Mouse (Mus musculus) spleen, adult 18-20 months (tissue): ENCODE results near the gene Sarnp.

Experiments used
- DNase-seq, 2 experiments: peaks; one replicate each; pipeline ENCODE4 v3.0.0; 2022; ENCODE audit warnings: mixed read lengths in 2 of 2

Sarnp gene

DNA sequence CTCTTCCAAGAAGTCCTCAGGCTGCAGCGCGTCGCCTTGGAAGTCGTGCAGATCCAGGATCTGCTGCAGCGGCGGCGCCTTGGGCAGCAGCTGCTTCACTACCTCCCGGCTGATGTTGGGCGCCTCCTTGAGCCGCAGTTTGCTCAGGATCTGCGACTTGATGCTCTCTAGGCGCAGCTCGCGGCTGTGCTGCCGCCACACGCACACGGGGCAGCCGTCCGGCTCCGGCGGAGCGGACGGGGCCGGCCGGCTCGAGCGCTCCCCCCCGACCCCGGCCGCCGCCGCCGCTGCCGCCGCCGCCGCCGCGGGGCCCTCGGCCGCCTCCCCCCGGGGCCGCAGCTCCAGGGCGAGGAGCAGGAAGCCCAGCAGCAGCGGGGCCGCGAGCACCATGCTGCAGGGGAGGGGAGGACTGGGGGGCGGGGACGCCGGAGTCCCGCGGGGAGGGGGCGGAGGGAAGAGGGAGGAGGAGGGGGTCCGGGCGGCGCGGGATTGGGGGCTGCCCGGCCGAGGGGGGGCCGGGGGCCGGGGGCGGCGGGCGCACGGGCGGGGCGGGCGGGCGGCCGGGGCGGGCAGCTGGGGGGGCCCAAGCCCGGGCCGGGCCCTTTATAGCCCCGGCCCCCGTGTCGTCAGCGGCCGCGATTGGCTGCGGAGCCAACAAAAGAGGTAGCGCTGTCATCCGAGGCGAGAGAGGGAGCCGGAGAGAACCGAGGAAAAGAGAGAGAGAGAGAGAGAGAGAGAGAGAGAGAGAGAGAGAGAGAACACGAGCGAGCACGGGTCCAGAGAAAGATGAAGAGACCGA is 74.4 kb downstream of the Sarnp start, which contains the start of gene Gdf11:
Gene Gdf11 (minus strand): TSS at position 423 of the 799 bp plus-strand sequence.
- peak; percentile 63 to 69 for DNase-seq

DNA sequence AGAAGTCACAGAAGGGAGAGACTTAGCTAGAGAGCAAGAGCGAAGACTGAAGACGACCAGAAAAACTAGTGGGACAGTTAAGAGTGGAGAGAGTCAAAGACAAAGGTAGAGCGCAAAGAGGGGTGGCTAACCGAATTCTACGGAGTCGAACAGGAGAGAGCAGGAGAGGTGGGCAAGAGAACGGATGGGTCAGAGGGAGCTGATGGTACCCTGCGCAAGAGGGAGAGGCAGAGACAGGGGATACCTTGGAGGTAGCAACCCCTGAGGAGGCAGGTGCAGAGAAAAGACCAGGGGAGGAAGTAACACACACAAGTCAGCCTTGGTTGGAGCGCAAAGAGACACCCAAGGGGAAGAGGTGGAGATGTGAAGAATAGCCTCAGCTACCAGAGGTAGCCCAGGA is 75.1 kb downstream of the Sarnp start:
- DNase-seq: no peak

DNA sequence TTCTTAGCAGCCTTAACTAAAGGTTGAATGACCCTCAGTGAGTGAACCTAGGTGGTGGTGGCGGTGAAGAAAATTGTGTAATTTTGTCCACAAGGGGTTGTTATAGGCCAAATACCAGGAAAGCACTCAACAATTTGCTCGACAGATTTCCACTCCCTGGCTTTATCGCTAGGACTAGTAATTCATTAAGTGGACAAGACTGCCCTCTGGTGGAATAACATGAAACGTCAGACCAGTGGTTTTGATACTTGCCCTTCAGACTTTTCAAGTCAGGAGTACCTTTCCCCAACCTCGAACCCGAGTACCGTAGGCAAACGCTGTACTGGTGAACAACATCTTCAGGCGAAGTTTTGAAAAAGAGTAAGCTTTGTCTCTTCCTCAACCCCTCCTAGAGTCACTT is 78.3 kb downstream of the Sarnp start:
- DNase-seq: peak in 1 of 2 experiments; percentile 67

DNA sequence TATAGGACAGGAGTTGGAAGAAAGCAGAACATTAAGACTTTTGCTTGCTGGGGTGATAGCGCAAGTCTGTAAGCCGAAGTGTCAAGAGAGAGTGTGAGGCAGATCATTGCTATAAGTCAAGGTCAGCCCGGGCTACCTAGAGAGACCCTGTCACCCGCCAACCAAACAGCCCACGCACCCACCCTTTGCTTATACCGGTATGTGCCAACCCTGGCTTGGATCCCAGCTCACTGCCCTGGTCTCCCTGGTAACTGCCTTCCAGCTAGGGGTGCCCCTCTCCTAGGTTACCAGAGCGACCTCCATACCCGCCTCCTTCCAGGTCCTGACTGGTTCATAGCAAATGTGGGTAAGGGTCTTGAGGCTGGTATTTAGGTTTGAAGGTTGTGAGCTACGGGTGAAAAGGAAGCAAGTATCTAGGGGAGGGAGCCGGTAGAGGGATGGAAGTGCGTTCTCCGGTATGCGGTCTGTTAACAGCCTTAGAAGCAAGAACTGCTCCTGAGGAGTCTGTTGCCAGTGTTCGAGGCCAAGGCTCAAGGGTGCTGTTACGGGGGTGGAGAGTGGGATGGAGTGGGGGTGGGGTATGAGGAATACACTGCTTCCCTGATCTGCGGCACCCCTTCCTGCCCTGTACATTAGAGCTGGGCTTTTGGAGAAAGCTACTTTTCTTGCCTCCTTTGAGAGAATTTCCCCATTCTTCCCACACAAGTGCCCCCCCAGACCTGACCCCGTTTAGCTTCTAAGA is 79.0 kb downstream of the Sarnp start:
- DNase-seq: no peak

DNA sequence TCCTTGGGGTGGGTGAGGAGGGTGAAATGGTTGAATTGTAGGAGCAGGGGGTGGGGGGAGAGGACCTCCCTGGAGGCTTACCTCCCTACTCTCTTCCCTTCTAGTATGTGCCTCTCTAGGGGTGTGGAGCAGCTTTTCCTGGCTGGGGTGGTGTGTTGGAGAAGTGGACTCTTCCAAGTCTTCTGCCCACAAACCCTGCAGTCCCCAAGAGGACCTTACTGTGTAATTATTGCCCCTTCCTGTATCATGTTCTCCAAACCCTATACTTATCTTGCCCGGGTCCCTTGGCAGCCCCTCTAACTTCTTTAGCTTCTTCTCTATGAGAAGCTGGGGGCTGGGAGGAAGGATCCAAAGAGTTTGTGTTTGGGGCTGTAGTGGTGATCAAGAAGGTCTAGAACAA is 79.7 kb downstream of the Sarnp start:
- no peak for DNase-seq

DNA sequence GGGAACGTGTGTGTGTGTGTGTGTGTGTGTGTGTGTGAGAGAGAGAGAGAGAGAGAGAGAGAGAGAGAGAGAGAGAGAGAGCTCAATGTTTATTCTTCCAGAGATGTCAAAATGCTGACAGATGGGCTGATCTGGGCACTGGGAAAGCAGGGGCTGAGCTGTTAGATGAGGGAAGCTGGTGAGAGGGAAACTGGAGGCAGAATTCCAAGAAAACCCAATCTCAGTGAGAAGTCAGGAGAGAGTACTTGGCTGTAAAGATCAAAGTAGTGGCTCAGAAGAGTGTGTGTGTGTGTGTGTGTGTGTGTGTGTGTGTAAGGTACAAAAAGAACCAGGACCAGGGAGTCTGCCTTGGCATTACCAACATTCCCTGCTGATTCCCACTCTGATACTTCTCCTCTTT is 80.4 kb downstream of the Sarnp start:
- no peak for DNase-seq

DNA sequence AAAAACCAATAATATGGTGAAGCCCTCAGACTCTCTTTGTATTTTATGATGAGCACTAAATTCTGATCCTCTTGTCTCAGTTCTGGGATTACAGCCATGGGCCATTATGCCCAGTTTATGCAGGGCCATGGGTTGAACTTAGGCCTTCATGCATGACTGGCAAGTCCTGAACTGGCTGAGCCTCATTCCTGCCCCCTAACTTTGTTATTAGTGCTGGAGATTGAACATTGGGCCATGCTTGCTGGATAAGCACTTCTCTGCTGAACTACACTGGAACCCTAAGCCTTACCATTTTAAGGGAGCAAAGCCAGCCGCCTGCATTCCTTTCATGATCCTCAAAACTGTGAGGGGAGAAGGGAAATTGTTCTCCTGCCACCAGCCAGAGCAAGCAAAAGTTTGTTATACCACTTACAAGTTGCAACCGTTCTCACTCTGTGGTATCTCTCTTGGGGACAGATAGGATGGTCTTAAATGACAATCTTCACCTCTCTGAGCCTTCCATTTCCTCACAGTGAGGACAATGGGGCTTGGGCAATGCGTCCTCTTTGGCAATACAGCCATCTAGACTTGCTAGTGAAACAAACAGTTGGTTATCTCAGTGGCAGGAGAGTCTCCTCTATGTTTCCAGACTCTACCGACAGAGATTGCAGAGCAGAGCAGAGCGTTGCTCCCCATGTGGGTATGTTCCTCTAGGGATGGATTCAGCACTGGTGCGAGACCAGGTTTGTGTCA is 82.8 kb downstream of the Sarnp start:
- no peak for DNase-seq

DNA sequence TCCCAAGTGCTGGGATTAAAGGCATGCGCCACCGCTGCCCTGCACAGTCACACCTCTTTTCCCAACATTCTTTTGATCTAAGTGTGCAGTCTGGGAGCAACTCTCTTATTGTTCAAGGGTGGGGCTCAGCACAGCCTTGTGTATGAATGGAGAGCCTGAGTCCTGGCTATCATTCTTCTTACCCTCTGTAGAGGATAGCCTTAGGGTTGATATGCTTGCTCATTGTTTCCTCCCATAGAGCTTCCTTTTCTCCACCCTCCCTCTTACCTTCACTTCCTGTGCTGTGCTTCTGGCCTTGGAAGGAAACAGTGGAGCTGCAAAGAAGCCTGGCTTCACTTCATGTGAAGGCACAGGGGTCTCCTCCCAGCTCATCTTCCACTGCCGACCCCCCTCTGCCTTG is 83.6 kb downstream of the Sarnp start, which contains the start of gene Cd63:
Gene Cd63 (plus strand): TSS at position 292 of the 400 bp plus-strand sequence.
- no peak for DNase-seq

DNA sequence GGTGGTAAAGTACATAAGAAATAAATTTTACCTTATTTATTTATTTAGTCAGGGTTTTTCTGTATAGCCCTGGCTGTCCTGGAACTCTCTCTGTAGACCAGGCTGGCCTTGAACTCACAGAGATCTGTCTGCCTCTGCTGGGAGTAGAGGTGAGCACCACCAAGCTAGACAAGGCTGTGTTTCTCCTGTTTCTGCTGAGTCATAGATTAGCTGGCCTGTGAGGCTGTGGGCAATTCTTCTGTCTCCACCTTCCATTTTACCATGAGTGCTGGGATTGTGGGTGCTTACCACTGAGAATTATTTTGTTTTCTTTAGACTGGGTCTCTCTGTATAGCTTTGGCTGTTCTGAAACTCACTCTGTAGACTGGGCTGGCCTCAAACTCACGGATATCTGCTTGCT is 84.3 kb downstream of the Sarnp start:
- DNase-seq: no peak

DNA sequence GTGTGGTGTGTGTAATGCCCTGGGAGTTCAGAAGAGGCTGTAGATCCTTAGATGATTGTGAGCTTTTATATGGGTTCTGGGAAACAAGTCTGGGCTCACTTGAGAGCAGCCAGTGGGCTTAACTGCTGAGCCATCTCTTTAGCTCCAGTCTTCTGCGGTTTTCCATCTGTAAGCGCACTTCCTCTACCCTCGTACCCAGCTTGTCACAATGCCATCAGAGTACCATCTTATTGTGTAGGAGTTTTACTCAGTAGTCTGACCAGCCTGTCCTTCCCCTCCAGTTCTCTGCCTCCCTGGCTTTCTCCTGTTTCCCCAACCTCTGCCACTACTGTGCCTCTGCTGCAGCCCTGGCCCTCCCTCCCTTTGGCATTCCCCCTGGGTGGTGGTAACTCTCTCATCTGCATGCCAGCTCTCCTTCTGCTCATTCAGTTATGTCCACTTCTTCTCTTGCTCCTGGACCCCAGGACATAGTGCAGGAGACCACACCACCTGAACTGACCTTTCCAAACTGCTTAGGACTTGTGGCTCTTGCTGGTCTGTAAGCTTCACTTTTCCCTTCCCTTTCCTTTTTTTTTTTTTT is 85.4 kb downstream of the Sarnp start:
- DNase-seq: no peak

DNA sequence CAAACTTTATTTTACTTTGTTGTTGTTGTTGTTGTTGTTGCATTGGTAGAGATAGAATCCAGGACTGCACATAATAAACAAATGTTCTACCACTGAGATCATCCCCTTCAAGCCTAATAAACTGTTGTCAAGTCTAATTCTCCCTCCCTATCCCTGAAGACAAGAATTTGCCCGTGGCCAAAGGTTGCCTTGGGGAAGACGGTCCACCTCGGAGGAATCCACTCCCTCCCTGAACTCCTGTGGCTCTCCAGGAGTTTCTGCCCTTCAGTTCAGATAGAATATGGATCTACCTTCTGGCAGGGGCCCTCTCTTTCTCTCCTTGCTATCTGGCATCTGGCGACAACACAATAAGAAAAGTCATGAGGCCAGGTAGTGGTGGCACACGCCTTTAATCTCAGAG is 87.7 kb downstream of the Sarnp start:
- no peak for DNase-seq

DNA sequence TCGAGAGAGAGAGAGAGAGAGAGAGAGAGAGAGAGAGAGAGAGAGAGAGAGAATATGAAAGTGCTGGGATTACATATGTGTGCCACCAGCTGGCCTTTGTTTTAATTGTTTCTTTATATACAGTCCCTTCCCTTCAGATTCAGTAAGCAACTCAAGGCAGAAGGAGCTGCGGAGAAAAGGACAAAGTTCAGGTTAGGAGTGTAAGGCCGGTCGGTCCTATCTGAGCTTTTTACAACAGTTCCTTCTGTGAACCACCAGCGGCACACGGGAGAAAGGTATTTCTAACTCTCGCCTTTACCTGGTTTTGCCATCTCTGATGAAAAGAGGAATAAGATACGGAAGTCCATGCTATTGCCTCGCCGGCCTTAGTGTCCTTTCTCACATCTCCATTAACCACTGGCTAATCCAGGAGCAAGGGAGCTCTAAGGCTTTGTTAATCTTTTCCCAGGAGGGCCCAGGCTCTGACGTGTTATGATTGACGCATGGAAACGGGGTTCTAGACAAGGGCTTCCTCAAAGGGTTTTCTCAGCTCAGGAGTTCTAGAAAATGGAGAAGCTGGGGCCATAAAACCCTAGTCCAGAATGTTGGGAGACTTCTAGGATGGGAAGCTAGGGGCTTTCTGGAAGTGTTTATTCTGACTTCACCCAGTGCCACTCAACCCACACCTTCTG is 91.8 kb downstream of the Sarnp start:
- no peak for DNase-seq

DNA sequence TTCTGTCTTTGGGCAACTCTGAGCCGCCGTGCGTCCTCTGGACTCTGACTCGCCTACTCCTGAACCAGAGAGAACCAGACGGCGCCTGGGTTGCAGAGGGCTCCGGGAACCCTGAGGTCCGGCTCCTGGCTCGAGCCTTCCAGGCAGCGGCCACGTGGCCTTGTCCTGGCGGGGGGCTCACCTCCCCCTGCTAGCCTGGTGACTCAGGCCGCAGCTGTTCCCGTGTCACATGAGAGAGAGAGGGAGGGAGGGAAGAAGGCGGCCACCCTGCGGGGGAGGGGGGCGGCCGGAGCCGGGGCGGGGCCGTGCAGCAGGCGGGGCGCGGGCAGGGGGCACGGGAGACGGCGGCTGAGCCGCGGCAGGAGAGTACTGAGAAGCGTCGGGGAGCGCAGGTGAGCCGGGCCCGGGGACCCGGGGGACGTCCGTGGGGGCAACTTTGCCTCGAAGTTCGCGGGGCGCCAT is 92.5 kb downstream of the Sarnp start:
- DNase-seq: no peak

DNA sequence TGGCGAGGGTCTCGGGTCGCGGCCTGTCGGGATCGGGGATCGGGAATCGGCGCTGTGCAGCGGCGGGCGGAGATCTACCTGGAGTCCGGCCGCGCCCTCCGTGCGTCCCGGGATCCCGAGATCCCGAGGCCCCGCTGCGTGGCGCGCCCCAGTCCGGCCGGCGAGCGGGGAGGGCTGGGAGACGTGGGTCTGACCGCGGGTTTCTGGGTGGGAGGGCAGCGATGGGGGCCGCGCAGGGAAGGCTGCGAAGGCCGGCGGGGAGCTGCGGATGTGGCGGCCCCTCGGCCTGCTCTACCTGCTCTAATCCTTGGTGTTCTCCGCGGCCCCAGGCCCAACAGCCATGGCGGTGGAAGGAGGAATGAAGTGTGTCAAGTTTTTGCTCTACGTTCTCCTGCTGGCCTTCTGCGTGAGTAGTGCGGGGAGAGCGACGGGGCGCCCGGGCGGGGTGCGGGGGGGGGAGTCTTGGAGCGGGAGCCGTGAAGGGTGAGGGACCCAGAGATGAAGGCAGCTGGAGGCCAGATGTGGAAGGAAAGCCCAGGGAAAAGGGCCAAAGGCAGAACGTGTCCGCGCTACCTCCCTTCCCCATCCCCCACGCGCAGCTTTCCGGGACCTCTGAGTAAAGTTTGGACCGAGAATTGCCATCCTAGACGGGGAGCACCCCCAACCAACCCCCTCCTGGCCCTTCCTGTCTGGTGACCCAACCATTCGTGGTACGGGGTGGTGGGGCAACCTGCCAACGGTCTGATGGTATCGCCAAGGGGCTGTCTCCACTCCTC is 93.1 kb downstream of the Sarnp start:
- DNase-seq: no peak

DNA sequence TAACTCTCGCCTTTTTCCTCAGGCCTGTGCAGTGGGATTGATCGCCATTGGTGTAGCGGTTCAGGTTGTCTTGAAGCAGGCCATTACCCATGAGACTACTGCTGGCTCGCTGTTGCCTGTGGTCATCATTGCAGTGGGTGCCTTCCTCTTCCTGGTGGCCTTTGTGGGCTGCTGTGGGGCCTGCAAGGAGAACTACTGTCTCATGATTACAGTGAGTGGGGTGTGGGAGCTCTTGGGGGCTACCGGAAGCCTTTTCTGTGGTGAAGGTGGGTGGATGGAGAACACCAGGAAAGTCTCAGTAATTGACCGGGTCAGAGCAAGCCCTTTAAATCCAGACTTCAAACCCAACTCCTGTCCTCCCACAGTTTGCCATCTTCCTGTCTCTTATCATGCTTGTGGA is 94.3 kb downstream of the Sarnp start:
- DNase-seq: no peak

DNA sequence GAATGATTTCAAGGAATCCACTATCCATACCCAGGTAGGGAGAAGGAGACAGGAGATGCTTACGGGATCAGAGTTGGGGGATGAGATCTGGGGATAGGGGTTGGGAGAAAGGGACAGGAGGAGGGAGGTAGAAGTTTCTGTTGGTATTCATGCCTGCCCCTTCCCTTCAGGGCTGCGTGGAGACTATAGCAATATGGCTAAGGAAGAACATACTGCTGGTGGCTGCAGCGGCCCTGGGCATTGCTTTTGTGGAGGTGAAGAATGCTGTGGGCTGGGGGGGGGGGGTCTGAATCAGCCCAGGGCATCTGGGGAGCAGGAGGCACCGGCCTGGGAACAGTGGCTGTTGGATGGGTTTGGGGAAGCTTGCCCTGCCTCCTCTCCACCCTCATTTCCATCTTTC is 95.1 kb downstream of the Sarnp start:
- no peak for DNase-seq

DNA sequence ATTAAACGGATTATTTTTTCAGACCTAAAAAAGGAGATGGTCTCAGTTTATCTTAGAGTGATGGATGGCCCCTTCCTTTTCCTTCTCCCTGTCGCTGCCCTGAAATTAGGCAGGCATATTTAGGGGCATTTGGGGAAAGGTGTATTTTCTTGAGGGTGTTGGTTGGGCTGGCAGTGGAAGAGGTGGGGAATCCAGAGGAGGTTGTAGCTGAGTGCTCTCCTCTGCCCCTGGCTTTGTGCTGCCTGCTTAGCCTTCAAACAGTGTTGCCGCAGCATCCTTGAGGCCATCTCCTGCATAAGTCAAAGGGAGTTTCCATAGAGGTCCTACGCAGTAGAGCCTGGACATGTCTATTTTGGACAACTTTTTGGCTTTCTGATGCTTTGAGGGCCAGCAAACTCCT is 95.7 kb downstream of the Sarnp start:
- no peak for DNase-seq

DNA sequence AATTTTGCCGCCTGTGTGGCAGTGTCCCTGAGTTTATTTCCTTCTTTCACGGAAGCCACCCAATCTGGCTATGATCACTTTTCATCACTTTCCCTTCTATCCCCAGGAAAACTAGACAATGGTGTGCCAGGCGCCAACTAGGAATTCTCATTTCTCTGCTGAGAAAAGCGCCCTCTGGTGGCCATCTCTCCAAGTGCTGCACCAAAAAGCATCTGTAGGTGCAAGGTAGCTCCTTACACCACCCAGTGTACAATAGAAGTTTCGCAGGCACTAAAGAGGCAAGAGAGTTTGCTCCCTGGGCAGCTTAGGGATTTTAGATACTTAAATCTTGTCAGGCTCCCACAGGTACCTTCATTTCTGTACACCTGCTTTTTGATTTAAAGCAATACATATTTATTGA is 96.1 kb downstream of the Sarnp start:
- peak; percentile 57 to 83 for DNase-seq

DNA sequence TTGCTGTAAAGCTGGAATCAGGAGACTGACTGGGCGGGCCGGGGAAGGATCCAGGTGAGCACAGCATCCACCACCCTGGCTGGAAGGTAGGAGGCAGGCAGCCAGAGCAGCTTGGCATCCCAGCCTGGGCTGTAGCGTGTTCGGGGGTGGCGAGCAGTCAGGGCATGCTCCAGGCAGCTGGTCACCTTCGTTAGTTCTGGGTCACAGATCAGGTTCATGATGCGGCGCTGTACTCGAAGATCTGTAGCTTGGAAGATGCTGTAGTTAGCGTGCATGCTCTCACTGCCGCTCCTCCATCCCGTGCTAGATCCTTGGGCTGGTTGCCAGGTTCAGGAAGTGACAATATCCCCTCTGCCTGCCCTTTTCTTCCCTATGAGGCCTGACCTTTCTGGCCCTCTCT is 96.6 kb downstream of the Sarnp start:
- DNase-seq: no peak

DNA sequence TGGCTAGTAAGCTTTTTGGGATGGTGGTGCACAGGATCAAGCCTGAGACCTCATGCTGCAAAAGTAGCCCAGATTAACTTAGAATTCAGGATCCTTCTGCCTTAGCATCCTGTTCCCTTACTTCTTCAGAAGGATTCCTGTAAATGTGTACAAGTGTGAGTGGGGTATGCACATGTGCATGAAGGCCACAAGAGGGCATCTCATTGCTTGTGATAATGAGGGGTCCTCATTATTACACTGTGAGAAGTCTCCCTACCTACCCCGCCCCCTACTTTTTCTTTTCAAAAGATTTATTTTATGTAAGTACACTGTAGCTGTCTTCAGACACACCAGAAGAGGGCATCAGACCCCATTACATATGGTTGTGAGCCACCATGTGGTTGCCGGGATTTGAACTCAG is 98.4 kb downstream of the Sarnp start:
- no peak for DNase-seq

DNA sequence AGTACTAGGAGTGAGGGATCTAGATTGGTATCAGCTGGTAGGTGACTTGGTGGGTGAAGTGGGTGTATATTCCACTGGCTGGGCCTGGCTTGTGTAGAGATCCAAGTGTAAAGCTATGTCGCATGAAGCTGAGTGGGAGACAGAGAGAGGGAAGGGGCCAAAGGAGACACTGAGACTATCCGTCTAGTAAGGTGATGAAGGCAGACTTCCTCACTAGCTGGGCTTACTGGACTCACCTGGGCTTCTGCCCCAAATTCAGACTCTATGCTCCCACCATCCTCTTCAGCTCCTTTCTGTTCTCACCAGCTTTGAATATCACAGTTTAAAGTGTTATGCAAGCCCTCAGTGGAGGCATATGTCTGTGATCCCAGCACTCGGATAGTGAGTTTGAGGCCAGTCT is 99.5 kb downstream of the Sarnp start:
- no peak for DNase-seq

DNA sequence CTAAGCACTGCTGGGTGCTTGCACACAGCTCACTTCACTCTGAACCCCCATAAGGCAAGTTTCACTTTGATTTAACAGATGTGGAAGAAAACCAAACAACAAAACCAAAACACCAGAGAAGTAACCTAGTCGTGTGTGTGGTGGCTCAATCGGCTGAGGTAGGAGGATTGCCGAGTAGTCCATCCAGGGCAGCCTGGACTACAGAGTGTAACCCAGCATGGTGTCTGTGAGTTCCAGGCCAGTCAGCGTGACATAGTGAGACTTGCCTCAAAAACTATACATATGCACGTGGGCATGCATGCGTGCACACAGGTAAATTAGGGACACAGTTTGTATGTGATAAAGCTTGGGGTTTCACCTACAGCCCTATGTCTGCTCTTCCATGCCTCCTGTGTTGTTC is 100.3 kb downstream of the Sarnp start:
- DNase-seq: no peak
